Mouse (Mus musculus) ES-E14 (cell line): ENCODE measurements around the gene Blm. TPM values are rescaled to one million over a fixed set of nuclear protein-coding genes. Genes with fewer than 3 reads are reported as not detected.

ENCODE experiments used
- DNase-seq: peaks from one replicate; pipeline ENCODE4 v3.0.0-alpha.2; 2013; ENCODE audit warnings: low read depth, low spot score
- H3K27ac ChIP-seq: 2 replicates; pipeline ENCODE4 v1.5.1; 2012; ENCODE audit warnings: low read depth, mild to moderate bottlenecking, low read length, moderate library complexity, mixed read lengths; ENCODE audit not compliant: poor library complexity, insufficient read depth, severe bottlenecking
- H3K36me3 ChIP-seq: 2 replicates; pipeline ENCODE4 v1.6.1; 2012; ENCODE audit warnings: mild to moderate bottlenecking, low read length, moderate library complexity, mixed read lengths; ENCODE audit not compliant: control insufficient read depth, poor library complexity, insufficient read depth, severe bottlenecking
- H3K4me1 ChIP-seq, 2 experiments: fragments of 150-350 bp in 1 of 2; sonication (generic) in 1 of 2; 2 replicates each; pipeline ENCODE4 v1.6.1; 2012; ENCODE audit warnings: low read length in 2 of 2, mild to moderate bottlenecking in 1 of 2, mixed read lengths in 1 of 2; ENCODE audit not compliant: control insufficient read depth in 2 of 2, insufficient read depth in 2 of 2, poor library complexity in 1 of 2
- H3K4me3 ChIP-seq, 2 experiments: fragments of 150-350 bp in 1 of 2; sonication (generic) in 1 of 2; 2 replicates each; pipeline ENCODE4 v1.5.1; 2012; ENCODE audit warnings: low read length in 2 of 2, low read depth in 1 of 2, mild to moderate bottlenecking in 1 of 2, mixed read lengths in 1 of 2; ENCODE audit not compliant: insufficient read depth in 1 of 2, poor library complexity in 1 of 2, severe bottlenecking in 1 of 2
- H3K9ac ChIP-seq: 2 replicates; pipeline ENCODE4 v1.6.1; 2012; ENCODE audit warnings: low read depth, mild to moderate bottlenecking, low read length, mixed read lengths; ENCODE audit not compliant: poor library complexity, insufficient read depth, severe bottlenecking
- H3K9me3 ChIP-seq: fragments of 150-350 bp; sonication (generic); 2 replicates; pipeline ENCODE4 v1.6.1; 2012; ENCODE audit warnings: low read depth, mild to moderate bottlenecking, low read length; ENCODE audit not compliant: control insufficient read depth, insufficient read depth
- CHD2 ChIP-seq: IDR thresholded peaks from 2 replicates; pipeline ENCODE4 v1.6.1; 2014; ENCODE audit warnings: mild to moderate bottlenecking, low read depth, low read length, inconsistent platforms
- HCFC1 ChIP-seq: IDR thresholded peaks from 2 replicates; pipeline ENCODE4 v1.6.1; 2012; ENCODE audit warnings: low read length, inconsistent platforms, borderline replicate concordance; ENCODE audit not compliant: insufficient read depth
- MAFK ChIP-seq: IDR thresholded peaks from 2 replicates; pipeline ENCODE4 v1.6.1; 2014; ENCODE audit warnings: mild to moderate bottlenecking, low read depth, low read length, inconsistent platforms; ENCODE audit not compliant: insufficient read depth
- ZC3H11A ChIP-seq: IDR thresholded peaks from 2 replicates; pipeline ENCODE4 v1.6.1; 2012; ENCODE audit warnings: low read depth, mild to moderate bottlenecking, inconsistent platforms, low read length, borderline replicate concordance
- ZNF384 ChIP-seq: IDR thresholded peaks from 2 replicates; pipeline ENCODE4 v1.6.1; 2012; ENCODE audit warnings: low read depth, low read length, inconsistent platforms
- in situ Hi-C, 2 experiments: fragments of 600-800 bp; cut with MboI; formaldehyde crosslinking; loops; one replicate each; pipeline ENCODE4 v1.15.1; 2025; ENCODE audit warnings: low sequenced_read_pairs in 2 of 2, inconsistent platforms in 1 of 2; ENCODE audit not compliant: unreplicated experiment in 2 of 2
- total RNA-seq: library from RNA; depleted of rRNA; stranded (reverse); fragments of 300-350 nt; gene quantifications from 2 replicates; pipeline ENCODE4 v1.2.3, GENCODE M21; 2012

Gene Blm
- total RNA-seq, 1 experiment, result 29.9 TPM

- H3K36me3 ChIP-seq, result peaks cover 15% of the 10 kb centered on the region
- in situ Hi-C loops, result no loop called here
- TF ChIP-seq ZC3H11A (no peak), ZNF384 (no peak), CHD2 (no peak), MAFK (no peak), HCFC1 (no peak)
Measured at GRCm38 (mm10) chr7:80489445-80489844, 45.5 kb downstream of the Blm start.

GRCm38 (mm10) chr7:80487239-80487638 lies 47.7 kb downstream of the Blm start:
- TF ChIP-seq ZC3H11A (no peak), CHD2 (no peak), MAFK (no peak)
- in situ Hi-C loops, result no loop called here

More at GRCm38 (mm10) chr7:80489445-80489844, 45.5 kb downstream of the Blm start:
- Histone ChIP-seq H3K4me3 (no peak overlapping the region), H3K4me1 (no peaks in the 10 kb centered on the region; a peak in 1 of 4 replicates), H3K27ac (no peak overlapping the region), H3K9me3 (no peaks in the 10 kb centered on the region), H3K9ac (no peak overlapping the region)
- no peak for DNase-seq

DNA sequence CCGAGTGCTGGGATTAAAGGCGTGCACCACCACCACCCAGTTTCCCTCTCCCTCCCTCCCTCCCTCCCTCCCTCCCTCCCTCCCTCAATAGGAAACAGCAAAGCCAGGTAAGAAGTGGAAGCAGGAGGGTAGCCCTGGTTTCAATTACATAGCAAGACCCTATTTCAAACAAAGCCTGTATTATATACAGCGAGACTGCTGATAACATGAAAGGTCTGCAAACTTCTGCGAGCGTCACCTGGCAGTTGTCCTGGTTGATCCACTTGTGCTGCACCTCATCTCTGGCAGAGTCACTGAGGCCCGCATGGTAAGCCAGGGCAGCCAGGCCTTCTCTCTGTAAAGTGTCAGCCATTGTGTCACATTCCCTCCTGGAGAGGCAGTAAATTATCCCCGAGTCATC lies 54.8 kb downstream of the Blm start:
- H3K27ac ChIP-seq, result no peak overlapping the region
- in situ Hi-C loops, result no loop called here
- TF ChIP-seq MAFK, result no peak
- TF ChIP-seq ZNF384, result no peak
- no peak for TF ChIP-seq HCFC1
- no peak for TF ChIP-seq ZC3H11A
- TF ChIP-seq CHD2, result no peak
- peaks cover 12% of the 10 kb centered on the region for H3K36me3 ChIP-seq
- no peaks in the 10 kb centered on the region for H3K4me1 ChIP-seq
- DNase-seq, result no peak
- no peaks in the 10 kb centered on the region for H3K9me3 ChIP-seq
- H3K4me3 ChIP-seq, result no peak overlapping the region
- H3K9ac ChIP-seq, result no peak overlapping the region

More at GRCm38 (mm10) chr7:80487239-80487638, 47.7 kb downstream of the Blm start:
- H3K9ac ChIP-seq, result no peak overlapping the region
- no peaks in the 10 kb centered on the region; a peak in 1 of 4 replicates for H3K4me1 ChIP-seq
- DNase-seq, result no peak
- no peaks in the 10 kb centered on the region for H3K9me3 ChIP-seq
- H3K4me3 ChIP-seq, result no peak overlapping the region
- H3K27ac ChIP-seq, result no peak overlapping the region
- H3K36me3 ChIP-seq, result peaks cover 10% of the 10 kb centered on the region

DNA sequence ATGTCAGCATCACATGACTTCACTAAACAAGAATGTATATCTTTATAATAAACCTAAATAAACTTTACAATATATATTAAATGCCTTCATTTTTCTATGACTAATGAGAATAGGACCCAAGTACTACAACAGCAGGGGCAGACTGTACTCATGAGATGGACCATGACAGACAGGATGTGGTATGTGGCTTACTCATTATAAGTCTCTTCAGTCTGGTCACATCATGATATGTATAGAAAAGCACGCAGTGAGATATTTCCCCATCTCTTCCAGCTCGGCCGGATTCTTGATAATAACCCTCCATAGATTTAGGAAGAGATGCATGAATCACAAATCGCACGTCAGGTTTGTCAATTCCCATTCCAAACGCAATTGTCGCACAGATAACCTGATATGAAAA lies 61.1 kb downstream of the Blm start:
- Histone ChIP-seq H3K9me3 (no peaks in the 10 kb centered on the region), H3K9ac (no peak overlapping the region), H3K36me3 (peaks cover 17% of the 10 kb centered on the region), H3K4me3 (no peak overlapping the region), H3K4me1 (no peaks in the 10 kb centered on the region), H3K27ac (no peak overlapping the region)
- no peak for TF ChIP-seq MAFK
- TF ChIP-seq ZNF384, result no peak
- TF ChIP-seq ZC3H11A, result no peak
- no peak for TF ChIP-seq CHD2
- TF ChIP-seq HCFC1, result no peak
- no peak for DNase-seq
- in situ Hi-C loops, result no loop called here

- peaks cover 19% of the 10 kb centered on the region for H3K36me3 ChIP-seq
- in situ Hi-C loops, result no loop called here
- H3K27ac ChIP-seq, result no peak overlapping the region
- no peak overlapping the region for H3K4me3 ChIP-seq
- no peak for TF ChIP-seq ZC3H11A
- TF ChIP-seq ZNF384, result no peak
- TF ChIP-seq MAFK, result no peak
- no peak for TF ChIP-seq CHD2
- TF ChIP-seq HCFC1, result no peak
- DNase-seq, result no peak
- H3K9me3 ChIP-seq, result no peaks in the 10 kb centered on the region
- no peak overlapping the region for H3K9ac ChIP-seq
- H3K4me1 ChIP-seq, result no peaks in the 10 kb centered on the region
Measured at GRCm38 (mm10) chr7:80468851-80469250, 66.1 kb downstream of the Blm start.
